Mouse (Mus musculus) brain, embryonic 14.5 days (tissue): ENCODE data around the gene Dst. TPM values are rescaled to one million over a fixed set of nuclear protein-coding genes. Genes with fewer than 3 reads are reported as not detected.
A peak's percentile ranks its signal among the peaks of the same experiment; 100 is the strongest.

ENCODE experiments used
- DNase-seq: peaks from one replicate; pipeline ENCODE4 v3.0.0-alpha.2; 2011; ENCODE audit warnings: low read depth
- CTCF ChIP-seq: fragments of 200-500 bp; IDR thresholded peaks from 2 replicates; pipeline ENCODE4 v1.5.1; 2012; ENCODE audit warnings: inconsistent platforms, mild to moderate bottlenecking, moderate library complexity, borderline replicate concordance; ENCODE audit not compliant: insufficient read depth, insufficient read length; ENCODE audit errors: extremely low read depth
- POLR2A ChIP-seq: fragments of 200-500 bp; IDR thresholded peaks from 2 replicates; pipeline ENCODE4 v1.6.1; 2012; ENCODE audit warnings: mild to moderate bottlenecking, inconsistent platforms, borderline replicate concordance; ENCODE audit not compliant: poor library complexity, insufficient read depth, insufficient read length, severe bottlenecking; ENCODE audit errors: extremely low read depth
- polyA plus RNA-seq: library from polyadenylated mRNA; depleted of rRNA; stranded (reverse); fragments of >200 nt; gene quantifications from 2 replicates; pipeline ENCODE4 v1.2.3, GENCODE M21; 2012

Gene Dst
- polyA plus RNA-seq, 1 experiment = 96.0 TPM

DNA sequence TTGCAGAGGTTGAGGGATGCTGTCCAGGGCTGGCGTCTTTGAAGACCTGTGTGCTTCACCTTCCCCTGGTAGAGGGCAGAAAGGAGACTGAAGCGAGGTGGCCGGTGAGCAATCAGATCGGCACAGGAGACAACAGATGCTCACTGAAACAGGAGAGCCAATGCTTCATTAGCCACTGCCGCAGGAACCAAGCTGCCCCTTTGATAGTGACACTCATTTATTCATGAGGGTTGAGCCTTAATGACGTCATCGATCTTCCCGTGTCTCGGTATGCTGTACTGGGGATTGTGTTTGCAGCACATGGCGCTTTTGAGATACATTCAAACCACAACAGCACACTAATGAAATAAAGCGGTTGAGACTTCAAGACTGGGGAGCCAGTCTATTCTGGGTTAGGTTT, 250.8 kb downstream of the Dst start:
- DNase-seq = peak; percentile 82
- TF ChIP-seq CTCF (no peak), POLR2A (no peak)

- no peak for DNase-seq
- TF ChIP-seq POLR2A = no peak
- no peak for TF ChIP-seq CTCF
Measured at GRCm38 (mm10) chr1:34159898-34160297, 251.9 kb downstream of the Dst start.

GRCm38 (mm10) chr1:34164616-34165295, 256.7 kb downstream of the Dst start:
- DNase-seq = peak; percentile 85

DNA sequence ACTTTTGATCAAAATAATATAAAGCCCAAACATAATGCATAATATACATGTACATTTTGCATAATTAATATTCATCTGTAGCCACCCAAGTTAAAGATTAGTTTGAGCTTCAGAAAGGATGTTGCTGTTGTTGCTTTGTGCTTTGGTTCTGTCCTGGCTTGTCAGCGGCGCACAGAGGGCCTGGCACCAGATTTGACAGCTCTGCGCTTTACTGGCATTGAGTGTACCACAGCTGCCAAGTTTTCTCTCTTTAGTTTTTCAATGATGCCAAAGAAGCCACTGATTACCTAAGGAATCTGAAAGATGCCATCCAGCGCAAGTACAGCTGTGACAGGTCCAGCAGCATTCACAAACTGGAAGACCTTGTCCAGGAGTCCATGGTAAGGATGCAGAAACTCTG, 257.9 kb downstream of the Dst start:
- TF ChIP-seq CTCF (no peak), POLR2A (no peak)
- DNase-seq = peak; percentile 75

More at GRCm38 (mm10) chr1:34164616-34165295, 256.7 kb downstream of the Dst start:
- TF ChIP-seq POLR2A (no peak), CTCF (peak; percentile 82)

GRCm38 (mm10) chr1:34167151-34168057, 259.4 kb downstream of the Dst start:
- peak; percentile 76 for DNase-seq
- TF ChIP-seq POLR2A (no peak), CTCF (no peak)

DNA sequence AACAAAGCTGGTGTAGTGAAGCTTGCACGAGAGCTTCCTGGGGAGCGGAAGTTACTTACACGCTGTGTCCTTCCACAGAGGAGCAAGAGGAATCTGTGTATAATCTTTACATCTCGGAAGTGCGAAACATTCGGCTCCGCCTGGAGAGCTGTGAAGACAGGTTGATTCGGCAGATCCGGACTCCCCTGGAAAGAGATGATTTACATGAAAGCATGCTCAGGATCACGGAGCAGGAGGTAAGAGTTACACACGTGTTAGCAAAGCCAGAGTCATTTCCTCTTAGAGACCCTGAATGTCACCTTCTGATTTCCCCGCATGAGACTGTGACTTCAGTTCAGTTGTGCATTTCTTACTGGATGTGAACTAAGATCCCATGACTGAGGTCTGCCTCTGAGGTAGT, 261.1 kb downstream of the Dst start:
- TF ChIP-seq CTCF (no peak), POLR2A (no peak)

DNA sequence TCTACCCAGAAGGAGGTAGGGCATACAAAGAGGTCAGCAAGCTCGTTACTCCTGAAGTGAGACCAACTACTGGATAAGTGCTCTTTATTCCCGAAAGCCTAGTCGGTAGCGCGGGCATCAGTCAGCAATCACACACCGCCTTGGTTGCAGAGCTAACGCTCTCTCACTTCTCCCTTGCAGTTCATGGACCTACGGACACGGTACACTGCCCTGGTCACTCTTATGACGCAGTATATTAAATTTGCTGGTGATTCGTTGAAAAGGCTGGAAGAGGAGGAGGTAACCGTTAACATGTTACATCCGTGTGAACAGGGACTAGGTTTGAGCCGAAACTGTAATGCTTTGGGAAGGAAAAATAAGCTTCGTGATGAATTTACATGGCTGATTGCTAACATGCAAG, 266.5 kb downstream of the Dst start:
- TF ChIP-seq POLR2A (no peak), CTCF (no peak)
- DNase-seq = no peak

More for the DNA sequence above, 261.1 kb downstream of the Dst start:
- no peak for DNase-seq

DNA sequence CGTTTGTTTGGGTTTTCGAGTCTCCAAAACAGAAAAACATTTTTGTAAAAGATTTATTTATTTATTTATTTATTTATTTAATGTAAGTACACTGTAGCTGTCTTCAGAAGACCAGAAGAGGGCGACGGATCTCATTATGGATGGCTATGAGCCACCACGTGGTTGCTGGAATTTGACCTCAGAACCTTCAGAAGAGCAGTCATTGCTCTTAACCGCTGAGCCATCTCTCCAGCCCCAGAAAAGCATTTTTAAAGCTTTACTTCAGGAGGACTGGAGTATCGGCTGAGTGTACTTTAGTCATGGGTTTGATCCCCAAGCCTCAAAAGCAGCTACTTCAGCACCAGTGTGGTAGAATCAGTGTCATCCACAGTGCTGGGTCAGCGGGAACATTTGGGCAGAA, 266.9 kb downstream of the Dst start:
- TF ChIP-seq POLR2A (no peak), CTCF (no peak)
- DNase-seq = no peak

DNA sequence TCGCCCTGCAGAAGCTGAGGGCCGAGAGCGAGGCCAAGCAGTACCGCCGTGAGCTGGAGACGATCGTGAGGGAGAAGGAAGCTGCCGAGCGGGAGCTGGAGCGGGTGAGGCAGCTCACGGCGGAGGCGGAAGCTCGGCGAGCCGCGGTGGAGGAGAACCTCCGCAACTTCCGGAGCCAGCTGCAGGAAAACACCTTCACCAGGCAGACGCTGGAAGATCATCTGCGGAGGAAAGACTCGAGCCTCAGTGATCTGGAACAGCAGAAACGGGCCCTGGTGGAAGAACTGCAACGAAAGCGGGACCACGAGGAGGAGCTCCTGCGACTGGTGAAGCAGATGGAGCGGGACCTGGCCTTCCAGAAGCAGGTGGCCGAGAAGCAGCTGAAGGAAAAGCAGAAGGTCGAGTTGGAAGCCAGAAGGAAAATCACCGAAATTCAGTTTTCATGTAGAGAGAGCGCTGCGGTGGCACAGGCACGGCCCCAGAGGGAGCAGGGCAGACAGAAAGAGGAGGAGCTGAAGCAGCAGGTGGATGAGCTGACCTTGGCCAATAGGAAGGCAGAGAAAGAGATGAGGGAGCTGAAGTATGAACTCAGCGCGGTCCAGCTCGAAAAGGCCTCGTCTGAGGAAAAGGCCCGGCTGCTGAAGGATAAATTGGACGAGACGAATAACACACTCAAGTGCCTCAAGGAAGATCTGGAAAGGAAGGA, 270.1 kb downstream of the Dst start:
- TF ChIP-seq CTCF (no peak), POLR2A (no peak)
- DNase-seq = no peak

DNA sequence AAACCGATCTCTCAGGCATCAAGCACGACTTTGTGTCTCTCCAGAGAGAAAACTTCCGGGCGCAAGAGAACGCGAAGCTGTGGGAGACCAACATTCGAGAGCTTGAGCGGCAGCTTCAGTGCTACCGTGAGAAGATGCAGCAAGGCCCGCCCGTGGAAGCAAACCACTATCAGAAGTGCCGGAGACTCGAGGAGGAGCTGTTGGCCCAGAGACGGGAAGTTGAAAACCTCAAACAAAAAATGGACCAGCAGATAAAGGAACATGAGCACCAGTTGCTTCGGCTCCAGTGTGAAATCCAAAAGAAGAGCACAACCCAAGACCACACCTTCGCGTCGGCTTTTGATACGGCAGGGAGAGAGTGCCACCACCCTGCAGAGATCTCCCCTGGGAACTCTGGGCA, 271.7 kb downstream of the Dst start:
- TF ChIP-seq POLR2A = no peak
- TF ChIP-seq CTCF = no peak
- DNase-seq = no peak
